Mouse (Mus musculus) hindbrain, embryonic 10.5 days (tissue): ENCODE data around the gene Pdcd10. TPM values are rescaled to one million over a fixed set of nuclear protein-coding genes. Genes with fewer than 3 reads are reported as not detected.

Source experiments
- DNase-seq: peaks from one replicate; pipeline ENCODE4 v3.0.0-alpha.2; 2017; ENCODE audit warnings: low spot score
- H3K27ac ChIP-seq: fragments of 300-500 bp; sonication (generic); 2 replicates; pipeline ENCODE4 v1.5.1; 2016; ENCODE audit warnings: mild to moderate bottlenecking, moderate library complexity
- H3K27me3 ChIP-seq: fragments of 300-500 bp; sonication (generic); 2 replicates; pipeline ENCODE4 v1.6.1; 2016; ENCODE audit warnings: mild to moderate bottlenecking; ENCODE audit not compliant: poor library complexity, insufficient read depth, severe bottlenecking
- H3K36me3 ChIP-seq: fragments of 300-500 bp; sonication (generic); 2 replicates; pipeline ENCODE4 v1.6.1; 2016; ENCODE audit warnings: mild to moderate bottlenecking, moderate library complexity
- H3K4me1 ChIP-seq: fragments of 300-500 bp; sonication (generic); replicated peaks from 2 replicates; pipeline ENCODE4 v1.6.1; 2016; ENCODE audit warnings: mild to moderate bottlenecking
- H3K4me3 ChIP-seq: fragments of 300-500 bp; sonication (generic); 2 replicates; pipeline ENCODE4 v1.5.1; 2016; ENCODE audit warnings: mild to moderate bottlenecking, moderate library complexity
- H3K9me3 ChIP-seq: fragments of 300-500 bp; sonication (generic); 2 replicates; pipeline ENCODE4 v1.6.1; 2016; ENCODE audit warnings: mild to moderate bottlenecking, moderate library complexity
- WGBS: fragments of 180-500 bp; shearing (Covaris S2); methylation state at CpG from one replicate; pipeline ENCODE4 v1.1.7; 2016; 5-methylcytosine and 5-hydroxymethylcytosine counted together
- polyA plus RNA-seq: library from polyadenylated mRNA; unstranded; fragments of >200 nt; fragmentation: Nextera tagmentation; extraction: Ambion mirVana; gene quantifications from 2 replicates; pipeline ENCODE4 v1.2.1, GENCODE M21; 2016

Gene Pdcd10
- polyA plus RNA-seq, result 75.1 and 82.4 TPM in 2 replicates

GRCm38 (mm10) chr3:75556695-75557291, at the start of gene Pdcd10:
Gene Pdcd10 (minus strand): TSS chr3:75556856.
- H3K36me3 ChIP-seq, result no peaks in the 10 kb centered on the region
- peak within 1 kb of the TSS; percentile 94 for H3K27ac ChIP-seq
- H3K27me3 ChIP-seq, result no peaks in the 10 kb centered on the region
- under 1% methylated on average over 35 of the region's 35 CpGs for WGBS
- peaks cover 12% of the 10 kb centered on the region for H3K4me1 ChIP-seq
- no peaks in the 10 kb centered on the region for H3K9me3 ChIP-seq
- peak within 1 kb of the TSS; percentile 96 for H3K4me3 ChIP-seq
- DNase-seq, result peak; percentile 99

- H3K4me3 ChIP-seq, result no peak overlapping the region
- H3K27ac ChIP-seq, result no peak overlapping the region
- no peaks in the 10 kb centered on the region for H3K4me1 ChIP-seq
- DNase-seq, result no peak
- no peaks in the 10 kb centered on the region for H3K36me3 ChIP-seq
- 93% methylated on average over 4 of the region's 4 CpGs for WGBS
- H3K9me3 ChIP-seq, result no peaks in the 10 kb centered on the region
- no peaks in the 10 kb centered on the region for H3K27me3 ChIP-seq
Measured at GRCm38 (mm10) chr3:75584898-75585297, 28.2 kb upstream of the Pdcd10 start.

GRCm38 (mm10) chr3:75583293-75583692, 26.6 kb upstream of the Pdcd10 start:
- H3K4me1 ChIP-seq, result no peaks in the 10 kb centered on the region
- H3K27ac ChIP-seq, result no peak overlapping the region
- H3K36me3 ChIP-seq, result no peaks in the 10 kb centered on the region
- WGBS, result 96% methylated on average over 3 of the region's 3 CpGs
- DNase-seq, result no peak
- H3K4me3 ChIP-seq, result no peak overlapping the region
- no peaks in the 10 kb centered on the region for H3K27me3 ChIP-seq
- H3K9me3 ChIP-seq, result no peaks in the 10 kb centered on the region

GRCm38 (mm10) chr3:75579352-75579751, 22.7 kb upstream of the Pdcd10 start:
- Histone ChIP-seq H3K4me1 (no peaks in the 10 kb centered on the region), H3K27me3 (no peaks in the 10 kb centered on the region), H3K36me3 (no peaks in the 10 kb centered on the region), H3K4me3 (no peak overlapping the region), H3K27ac (no peak overlapping the region), H3K9me3 (no peaks in the 10 kb centered on the region)
- DNase-seq, result peak; percentile 45
- WGBS, result 54% methylated on average over 4 of the region's 4 CpGs

- 80% methylated on average over 1 of the region's 1 CpGs for WGBS
- H3K9me3 ChIP-seq, result no peaks in the 10 kb centered on the region
- no peak for DNase-seq
Measured at GRCm38 (mm10) chr3:75575582-75575981, 18.9 kb upstream of the Pdcd10 start.

GRCm38 (mm10) chr3:75574074-75574473, 17.4 kb upstream of the Pdcd10 start:
- DNase-seq, result no peak
- 73% methylated on average over 2 of the region's 2 CpGs for WGBS
- Histone ChIP-seq H3K27me3 (no peaks in the 10 kb centered on the region), H3K4me3 (no peak overlapping the region), H3K36me3 (no peaks in the 10 kb centered on the region), H3K4me1 (peaks cover 8% of the 10 kb centered on the region), H3K9me3 (no peaks in the 10 kb centered on the region), H3K27ac (no peak overlapping the region)

More at GRCm38 (mm10) chr3:75575582-75575981, 18.9 kb upstream of the Pdcd10 start:
- H3K27me3 ChIP-seq, result no peaks in the 10 kb centered on the region
- H3K36me3 ChIP-seq, result no peaks in the 10 kb centered on the region
- peaks cover 8% of the 10 kb centered on the region for H3K4me1 ChIP-seq
- H3K27ac ChIP-seq, result no peak overlapping the region
- no peak overlapping the region for H3K4me3 ChIP-seq

- WGBS, result under 1% methylated on average over 19 of the region's 19 CpGs
- Histone ChIP-seq H3K27me3 (no peaks in the 10 kb centered on the region), H3K4me3 (peak within 1 kb of the TSS; percentile 96), H3K36me3 (no peaks in the 10 kb centered on the region), H3K9me3 (no peaks in the 10 kb centered on the region), H3K4me1 (peaks cover 12% of the 10 kb centered on the region), H3K27ac (peak within 1 kb of the TSS; percentile 94)
- peak; percentile 90 for DNase-seq
Measured at GRCm38 (mm10) chr3:75557292-75557691, 636 bp upstream of the Pdcd10 start, which contains the start of gene Serpini1. Gene Serpini1 (plus strand): TSS chr3:75557547.

GRCm38 (mm10) chr3:75556121-75556694, 448 bp downstream of the Pdcd10 start:
- Histone ChIP-seq H3K36me3 (no peaks in the 10 kb centered on the region), H3K4me1 (peaks cover 12% of the 10 kb centered on the region), H3K27me3 (no peaks in the 10 kb centered on the region), H3K27ac (peak overlapping the region; percentile 94), H3K9me3 (no peaks in the 10 kb centered on the region), H3K4me3 (peak overlapping the region; percentile 96)
- WGBS, result under 1% methylated on average over 36 of the region's 36 CpGs
- no peak for DNase-seq

- Histone ChIP-seq H3K4me1 (peaks cover 12% of the 10 kb centered on the region), H3K27ac (no peak overlapping the region), H3K27me3 (no peaks in the 10 kb centered on the region), H3K36me3 (no peaks in the 10 kb centered on the region), H3K4me3 (no peak overlapping the region), H3K9me3 (no peaks in the 10 kb centered on the region)
- no peak for DNase-seq
Measured at GRCm38 (mm10) chr3:75551248-75551647, 5.4 kb downstream of the Pdcd10 start.

GRCm38 (mm10) chr3:75544287-75544686, 12.4 kb downstream of the Pdcd10 start:
- H3K27ac ChIP-seq, result no peak overlapping the region
- H3K27me3 ChIP-seq, result no peaks in the 10 kb centered on the region
- H3K9me3 ChIP-seq, result no peaks in the 10 kb centered on the region
- WGBS, result 84% methylated on average over 1 of the region's 1 CpGs
- peaks cover 7% of the 10 kb centered on the region; the same call in 1 of the 2 replicates for H3K4me1 ChIP-seq
- peaks cover 14% of the 10 kb centered on the region for H3K36me3 ChIP-seq
- no peak overlapping the region for H3K4me3 ChIP-seq
- no peak for DNase-seq

GRCm38 (mm10) chr3:75542852-75543251, 13.8 kb downstream of the Pdcd10 start:
- Histone ChIP-seq H3K4me3 (no peak overlapping the region), H3K27me3 (no peaks in the 10 kb centered on the region), H3K9me3 (no peaks in the 10 kb centered on the region), H3K36me3 (peaks cover 25% of the 10 kb centered on the region), H3K27ac (no peak overlapping the region), H3K4me1 (peaks cover 7% of the 10 kb centered on the region; the same call in 1 of the 2 replicates)
- no peak for DNase-seq
- 65% methylated on average over 3 of the region's 3 CpGs for WGBS

- Histone ChIP-seq H3K9me3 (no peaks in the 10 kb centered on the region), H3K27ac (no peak overlapping the region), H3K36me3 (peaks cover 40% of the 10 kb centered on the region), H3K4me1 (peaks cover 7% of the 10 kb centered on the region; the same call in 1 of the 2 replicates), H3K4me3 (no peak overlapping the region), H3K27me3 (no peaks in the 10 kb centered on the region)
- no peak for DNase-seq
- WGBS, result 92% methylated on average over 4 of the region's 4 CpGs
Measured at GRCm38 (mm10) chr3:75541259-75541658, 15.4 kb downstream of the Pdcd10 start.

GRCm38 (mm10) chr3:75534045-75534834, 22.4 kb downstream of the Pdcd10 start:
- no peak for DNase-seq
- no peaks in the 10 kb centered on the region for H3K27me3 ChIP-seq
- 80% methylated on average over 3 of the region's 3 CpGs for WGBS
- H3K4me3 ChIP-seq, result no peak overlapping the region
- no peak overlapping the region for H3K27ac ChIP-seq
- H3K9me3 ChIP-seq, result no peaks in the 10 kb centered on the region
- H3K36me3 ChIP-seq, result peaks cover 30% of the 10 kb centered on the region
- H3K4me1 ChIP-seq, result no peaks in the 10 kb centered on the region
